Mouse (Mus musculus): Measurements from ENCODE around the gene Ube2c.

GRCm38 (mm10) chr2:164787032-164787431 is 17.3 kb downstream of the Ube2c start:
- TF ChIP-seq EP300 (IDR thresholded peaks at IDR 0.05; ENCODE audit: low read depth), result no peak
- TF ChIP-seq CTCF (IDR thresholded peaks at IDR 0.05; ENCODE audit: low read depth), result no peak

Data from liver, embryonic 14.5 days (tissue).